Mouse (Mus musculus): ENCODE data around the gene Ttll1. TPM values are rescaled to one million over a fixed set of nuclear protein-coding genes. Genes with fewer than 3 reads are reported as not detected.

The Ttll1 gene
- total and polyA plus RNA-seq, 2 experiments from 2014 or later, result 10.7 to 25.7 TPM

DNA sequence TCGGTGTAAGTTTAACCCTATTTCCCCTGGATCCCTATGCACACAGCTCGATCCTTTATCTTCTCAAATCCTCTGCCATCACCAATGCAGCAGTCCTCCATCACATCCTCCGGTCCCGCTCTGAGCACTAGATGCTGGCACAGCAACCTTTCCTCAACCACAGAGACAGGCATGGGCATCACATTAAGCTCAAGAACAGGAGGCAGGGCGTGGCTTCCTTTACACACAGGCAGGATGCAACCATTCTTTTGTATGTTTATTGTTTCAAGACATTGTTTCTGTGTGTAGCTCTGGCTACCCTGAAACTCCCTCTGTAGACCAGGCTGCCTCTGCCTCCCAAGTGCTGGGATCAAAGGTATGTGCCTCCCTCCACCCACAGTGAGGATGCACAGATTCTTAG lies 55.1 kb downstream of the Ttll1 start:
- no peaks in the 10 kb centered on the region for H3K36me3 ChIP-seq (replicated peaks; ENCODE audit: control insufficient read depth, insufficient read depth, low read length)
- no peaks in the 10 kb centered on the region for H3K27me3 ChIP-seq (ENCODE audit: control insufficient read depth, insufficient read depth, low read length)
- no peak overlapping the region for H3K4me3 ChIP-seq (ENCODE audit: low read depth, low read length)
- H3K9ac ChIP-seq (replicated peaks; ENCODE audit: low read depth, low read length), result no peak overlapping the region
- 81% methylated on average over 5 of the region's 5 CpGs for WGBS
- no peak for TF ChIP-seq EP300 (IDR thresholded peaks at IDR 0.05; ENCODE audit: low read depth)
- no peak for TF ChIP-seq CTCF (IDR thresholded peaks at IDR 0.05; ENCODE audit: low read depth)
- no peak overlapping the region for H3K4me2 ChIP-seq (ENCODE audit: low read depth, low read length)
- DNase-seq (ENCODE audit: low spot score) (no peak), ATAC-seq (ENCODE audit: insufficient read depth, low read depth) (no peak)
- peaks cover 51% of the 10 kb centered on the region for H3K4me1 ChIP-seq (ENCODE audit: control insufficient read depth, insufficient read depth)
- H3K27ac ChIP-seq (ENCODE audit: low read depth), result peak overlapping the region; percentile 34; the same call in 1 of the 2 replicates
- no peaks in the 10 kb centered on the region for H3K9me3 ChIP-seq (replicated peaks; ENCODE audit: control insufficient read depth, low read length)

DNA sequence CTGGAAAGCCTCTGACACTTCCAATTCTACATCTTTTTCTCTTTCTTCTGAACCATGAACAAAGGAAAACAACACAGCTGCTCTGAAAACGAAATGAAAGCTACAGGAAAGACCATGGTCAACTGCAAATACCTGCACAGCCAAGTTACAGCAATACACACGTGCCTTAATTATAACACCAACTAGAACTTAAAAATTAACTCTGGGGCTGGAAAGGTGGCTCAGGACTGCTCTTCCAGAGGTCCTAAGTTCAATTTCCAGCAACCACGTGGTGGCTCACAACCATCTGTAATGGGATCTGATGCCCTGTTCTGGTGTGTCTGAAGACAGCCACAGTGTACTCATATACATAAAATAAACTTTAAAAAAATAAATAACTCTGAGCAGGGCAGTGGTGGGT lies 55.7 kb downstream of the Ttll1 start:
- H3K4me1 ChIP-seq (ENCODE audit: control insufficient read depth, insufficient read depth), result peaks cover 51% of the 10 kb centered on the region
- no peak for TF ChIP-seq EP300 (IDR thresholded peaks at IDR 0.05; ENCODE audit: low read depth)
- no peak for TF ChIP-seq CTCF (IDR thresholded peaks at IDR 0.05; ENCODE audit: low read depth)

DNA sequence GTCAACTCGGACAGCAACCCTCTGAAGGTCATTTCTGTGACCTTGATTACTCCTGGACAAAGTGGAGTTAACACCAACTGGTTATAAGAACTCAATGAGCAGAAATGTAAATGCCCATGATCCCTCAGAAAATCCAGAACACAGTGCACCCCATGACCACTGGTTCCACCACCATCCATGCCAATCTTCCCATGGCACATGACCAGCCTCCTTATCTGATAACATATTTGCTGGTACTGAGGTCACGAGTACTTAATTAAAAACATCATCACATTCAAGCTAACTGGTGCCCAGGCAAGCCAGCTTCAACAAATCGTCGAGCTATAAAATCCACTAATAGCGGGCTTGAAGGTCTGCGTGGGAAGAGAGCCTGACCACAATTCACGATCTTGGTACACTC lies 56.3 kb downstream of the Ttll1 start:
- no peak for ATAC-seq (ENCODE audit: insufficient read depth, low read depth)
- H3K27me3 ChIP-seq (ENCODE audit: control insufficient read depth, insufficient read depth, low read length), result no peaks in the 10 kb centered on the region
- H3K36me3 ChIP-seq (replicated peaks; ENCODE audit: control insufficient read depth, insufficient read depth, low read length), result no peaks in the 10 kb centered on the region
- no peak overlapping the region for H3K9ac ChIP-seq (replicated peaks; ENCODE audit: low read depth, low read length)
- WGBS, result 49% methylated on average over 7 of the region's 7 CpGs
- H3K4me3 ChIP-seq (ENCODE audit: low read depth, low read length), result no peak overlapping the region
- H3K4me2 ChIP-seq (ENCODE audit: low read depth, low read length), result no peak overlapping the region
- H3K4me1 ChIP-seq (ENCODE audit: control insufficient read depth, insufficient read depth), result peaks cover 51% of the 10 kb centered on the region
- DNase-seq (ENCODE audit: low spot score), result no peak
- H3K27ac ChIP-seq (ENCODE audit: low read depth), result peak overlapping the region; percentile 80
- no peaks in the 10 kb centered on the region for H3K9me3 ChIP-seq (replicated peaks; ENCODE audit: control insufficient read depth, low read length)
- TF ChIP-seq CTCF (IDR thresholded peaks at IDR 0.05; ENCODE audit: low read depth) (no peak), EP300 (IDR thresholded peaks at IDR 0.05; ENCODE audit: low read depth) (no peak)

More for the DNA sequence above, 55.7 kb downstream of the Ttll1 start:
- H3K27ac ChIP-seq (ENCODE audit: low read depth), result no peak overlapping the region
- ATAC-seq (ENCODE audit: insufficient read depth, low read depth) (no peak), DNase-seq (ENCODE audit: low spot score) (no peak)
- 62% methylated on average over 3 of the region's 3 CpGs for WGBS
- H3K9ac ChIP-seq (replicated peaks; ENCODE audit: low read depth, low read length), result no peak overlapping the region
- no peaks in the 10 kb centered on the region for H3K36me3 ChIP-seq (replicated peaks; ENCODE audit: control insufficient read depth, insufficient read depth, low read length)
- H3K4me3 ChIP-seq (ENCODE audit: low read depth, low read length), result no peak overlapping the region
- H3K27me3 ChIP-seq (ENCODE audit: control insufficient read depth, insufficient read depth, low read length), result no peaks in the 10 kb centered on the region
- no peak overlapping the region for H3K4me2 ChIP-seq (ENCODE audit: low read depth, low read length)
- no peaks in the 10 kb centered on the region for H3K9me3 ChIP-seq (replicated peaks; ENCODE audit: control insufficient read depth, low read length)

DNA sequence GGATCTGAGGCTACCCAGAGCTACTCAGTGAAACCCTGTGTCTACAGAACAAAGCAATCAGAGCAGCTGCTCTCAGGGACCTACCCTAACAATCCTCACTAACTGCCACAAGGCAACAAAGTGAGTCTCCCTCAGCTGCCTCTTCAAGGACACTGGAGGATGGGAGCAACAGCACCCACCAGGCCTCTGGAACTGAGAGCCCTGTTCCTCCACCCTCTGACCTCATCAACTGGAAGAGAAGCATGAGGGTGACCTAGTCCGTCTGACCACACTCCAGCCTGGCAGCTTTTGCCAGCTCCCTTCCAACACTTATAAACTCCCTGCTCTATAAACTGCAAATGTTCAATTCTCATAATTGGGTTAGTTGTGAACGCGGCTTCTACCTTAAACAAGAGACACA lies 56.8 kb downstream of the Ttll1 start:
- Histone ChIP-seq H3K9ac (replicated peaks; ENCODE audit: low read depth, low read length) (no peak overlapping the region; the same call in 1 of the 2 replicates), H3K9me3 (replicated peaks; ENCODE audit: control insufficient read depth, low read length) (no peaks in the 10 kb centered on the region), H3K27me3 (ENCODE audit: control insufficient read depth, insufficient read depth, low read length) (no peaks in the 10 kb centered on the region), H3K4me2 (ENCODE audit: low read depth, low read length) (no peak overlapping the region), H3K27ac (ENCODE audit: low read depth) (peak overlapping the region; percentile 80), H3K36me3 (replicated peaks; ENCODE audit: control insufficient read depth, insufficient read depth, low read length) (no peaks in the 10 kb centered on the region), H3K4me1 (ENCODE audit: control insufficient read depth, insufficient read depth) (peaks cover 53% of the 10 kb centered on the region), H3K4me3 (ENCODE audit: low read depth, low read length) (no peak overlapping the region)
- DNase-seq (ENCODE audit: low spot score) (no peak), ATAC-seq (ENCODE audit: insufficient read depth, low read depth) (peak; percentile 57; the same call in 1 of the 2 replicates)
- 69% methylated on average over 3 of the region's 3 CpGs for WGBS
- TF ChIP-seq EP300 (IDR thresholded peaks at IDR 0.05; ENCODE audit: low read depth) (no peak), CTCF (IDR thresholded peaks at IDR 0.05; ENCODE audit: low read depth) (no peak)

DNA sequence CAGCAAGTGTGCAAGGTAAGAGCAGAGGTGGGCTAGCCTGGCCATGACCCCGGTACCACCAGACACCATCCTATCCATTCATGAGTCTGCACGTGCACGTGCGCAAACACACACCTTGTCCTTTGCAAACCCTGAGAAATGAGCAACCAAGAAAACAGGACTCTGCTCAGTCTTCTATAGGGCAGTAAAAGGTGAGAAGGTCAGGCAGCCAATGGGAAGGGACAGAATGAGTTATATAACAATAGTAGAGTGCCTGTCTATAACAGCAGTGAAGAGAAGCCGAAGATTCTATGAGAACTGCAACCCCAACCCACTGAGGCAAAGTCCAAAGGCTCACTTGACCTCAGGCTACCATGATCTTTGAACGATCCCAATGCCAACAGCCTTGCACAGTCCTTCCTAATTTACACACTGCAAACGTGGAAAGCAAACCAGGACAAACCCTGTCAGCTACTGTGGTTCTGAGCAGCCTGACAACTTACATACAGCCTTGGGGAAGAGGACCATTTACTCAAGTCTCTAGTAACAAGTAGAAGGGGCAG lies 58.4 kb downstream of the Ttll1 start:
- Histone ChIP-seq H3K4me2 (ENCODE audit: low read depth, low read length) (no peak overlapping the region), H3K27ac (ENCODE audit: low read depth) (peak overlapping the region; percentile 61), H3K9me3 (replicated peaks; ENCODE audit: control insufficient read depth, low read length) (no peaks in the 10 kb centered on the region), H3K4me1 (ENCODE audit: control insufficient read depth, insufficient read depth) (peaks cover 60% of the 10 kb centered on the region), H3K9ac (replicated peaks; ENCODE audit: low read depth, low read length) (no peak overlapping the region), H3K27me3 (ENCODE audit: control insufficient read depth, insufficient read depth, low read length) (no peaks in the 10 kb centered on the region), H3K36me3 (replicated peaks; ENCODE audit: control insufficient read depth, insufficient read depth, low read length) (no peaks in the 10 kb centered on the region), H3K4me3 (ENCODE audit: low read depth, low read length) (no peak overlapping the region)
- TF ChIP-seq CTCF (IDR thresholded peaks at IDR 0.05; ENCODE audit: low read depth) (no peak), EP300 (IDR thresholded peaks at IDR 0.05; ENCODE audit: low read depth) (no peak)
- 82% methylated on average over 7 of the region's 7 CpGs for WGBS
- ATAC-seq (ENCODE audit: insufficient read depth, low read depth), result no peak
- no peak for DNase-seq (ENCODE audit: low spot score)

DNA sequence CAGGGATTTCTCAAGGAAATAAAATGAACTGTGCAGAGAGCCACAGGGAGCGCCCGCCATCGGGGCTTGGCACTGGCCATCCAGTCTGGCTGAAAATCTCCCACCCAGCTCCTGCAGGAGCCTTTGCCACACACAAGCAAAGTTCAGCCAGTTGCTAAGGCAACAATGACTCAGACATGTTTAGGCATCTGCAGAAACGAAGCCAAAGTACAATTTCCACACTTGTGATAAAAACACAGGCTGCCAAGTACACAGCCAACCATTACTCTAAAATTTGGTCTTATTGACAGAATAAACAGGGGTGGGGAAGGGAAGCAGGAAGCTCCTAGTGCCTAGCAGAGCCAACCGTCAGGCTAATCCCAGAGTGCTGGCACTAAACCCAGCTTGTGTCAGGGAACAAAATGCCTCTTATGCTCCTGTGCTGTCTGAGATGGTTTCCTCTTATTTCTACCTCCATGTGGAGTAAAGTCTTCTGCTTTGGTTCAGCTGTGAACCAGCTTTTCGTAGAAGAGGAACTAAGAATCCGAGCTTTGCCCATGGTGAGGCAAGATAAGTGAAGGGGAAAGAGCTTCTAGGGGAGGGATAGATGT lies 59.0 kb downstream of the Ttll1 start:
- H3K36me3 ChIP-seq (replicated peaks; ENCODE audit: control insufficient read depth, insufficient read depth, low read length), result no peaks in the 10 kb centered on the region
- WGBS, result 45% methylated on average over 7 of the region's 7 CpGs
- no peak overlapping the region for H3K4me2 ChIP-seq (ENCODE audit: low read depth, low read length)
- DNase-seq (ENCODE audit: low spot score) (peak; percentile 65), ATAC-seq (ENCODE audit: insufficient read depth, low read depth) (peak; percentile 21)
- H3K9me3 ChIP-seq (replicated peaks; ENCODE audit: control insufficient read depth, low read length), result no peaks in the 10 kb centered on the region
- H3K4me3 ChIP-seq (ENCODE audit: low read depth, low read length), result no peak overlapping the region
- H3K4me1 ChIP-seq (ENCODE audit: control insufficient read depth, insufficient read depth), result peaks cover 62% of the 10 kb centered on the region
- H3K27ac ChIP-seq (ENCODE audit: low read depth), result peak overlapping the region; percentile 61
- H3K27me3 ChIP-seq (ENCODE audit: control insufficient read depth, insufficient read depth, low read length), result no peaks in the 10 kb centered on the region
- no peak for TF ChIP-seq EP300 (IDR thresholded peaks at IDR 0.05; ENCODE audit: low read depth)
- TF ChIP-seq CTCF (IDR thresholded peaks at IDR 0.05; ENCODE audit: low read depth), result no peak
- no peak overlapping the region for H3K9ac ChIP-seq (replicated peaks; ENCODE audit: low read depth, low read length)

Data from heart, postnatal 0 days (tissue).